Mouse (Mus musculus) left cerebral cortex, adult 6 months (tissue): ENCODE measurements around the gene Klf16. TPM values are rescaled to one million over a fixed set of nuclear protein-coding genes. Genes with fewer than 3 reads are reported as not detected.

Experiments
- long read RNA-seq, 2 experiments: library from polyadenylated mRNA; unstranded; transcript quantifications; one replicate each; pipeline ENCODE4 v2.0.0; 2019 to 2020
- polyA plus RNA-seq: library from polyadenylated mRNA; unstranded; fragments of <200 nt; fragmentation: Nextera tagmentation; gene quantifications from 2 replicates; pipeline ENCODE4 v1.2.3, GENCODE M21; 2021

Klf16 gene
- 10.4 and 18.6 TPM in 2 replicates for polyA plus RNA-seq
- long read RNA-seq, experiment 1, transcript Klf16-201 (2 exons, 2,674 nt) = major isoform, 9 of 35 reads
- long read RNA-seq, experiment 1, partial matches to known transcripts = 20 of 35 reads
- long read RNA-seq, experiment 1, other reads (novel, unspliced or antisense) = 6 of 35 reads
- long read RNA-seq, experiment 2, partial matches to known transcripts = 0 of 31 reads
- long read RNA-seq, experiment 2, other reads (novel, unspliced or antisense) = 31 of 31 reads

GRCm38 (mm10) chr10:80577195-80578130, at the start of gene Klf16:
TSS of gene Klf16 (minus strand) at chr10:80577321.

GRCm38 (mm10) chr10:80622661-80623456, 45.7 kb upstream of the Klf16 start, which contains the start of gene Csnk1g2:
TSS of gene Csnk1g2 (plus strand) at chr10:80622838.

GRCm38 (mm10) chr10:80605721-80606120, 28.6 kb upstream of the Klf16 start, which contains the start of gene Gm49322:
TSS of gene Gm49322 (plus strand) at chr10:80606021.

GRCm38 (mm10) chr10:80602698-80603325, 25.7 kb upstream of the Klf16 start, which contains the start of the genes Scamp4 and Adat3:
TSS of gene Scamp4 (plus strand) at chr10:80602872.
TSS of gene Adat3 (plus strand) at chr10:80602880.

GRCm38 (mm10) chr10:80589879-80590854, 13.0 kb upstream of the Klf16 start, which contains the start of gene Abhd17a:
TSS of gene Abhd17a (minus strand) at chr10:80590341.

GRCm38 (mm10) chr10:80561116-80561944, 15.8 kb downstream of the Klf16 start, which contains the start of gene Rexo1:
TSS of gene Rexo1 (minus strand) at chr10:80561560.

GRCm38 (mm10) chr10:80538710-80539394, 38.3 kb downstream of the Klf16 start, which contains the start of gene Atp8b3:
TSS of gene Atp8b3 (minus strand) at chr10:80539124.

Other genes starting within 250 kb of the Klf16 start
- 3.7 and 4.3 TPM in 2 replicates for gene Pcsk4, start 247.8 kb downstream of the Klf16 start, polyA plus RNA-seq
- 8.9 and 10.0 TPM in 2 replicates for gene Reep6, start 247.4 kb downstream of the Klf16 start, polyA plus RNA-seq
- 4.1 and 6.3 TPM in 2 replicates for gene Adamtsl5, start 228.9 kb downstream of the Klf16 start, polyA plus RNA-seq
- 17.5 and 30.6 TPM in 2 replicates for gene Plk5, start 220.9 kb downstream of the Klf16 start, polyA plus RNA-seq
- 2.4 and 2.6 TPM in 2 replicates for gene Mex3d, start 189.7 kb downstream of the Klf16 start, polyA plus RNA-seq
- 40.7 and 66.9 TPM in 2 replicates for gene Mbd3, start 177.8 kb downstream of the Klf16 start, polyA plus RNA-seq
- 1,219 and 1,315 TPM in 2 replicates for gene Uqcr11, start 170.5 kb downstream of the Klf16 start, polyA plus RNA-seq
- gene Tcf3, start 143.7 kb downstream of the Klf16 start, polyA plus RNA-seq = 3.9 and 15.6 TPM in 2 replicates
- not detected in 2 replicates for gene Onecut3, start 82.5 kb downstream of the Klf16 start, polyA plus RNA-seq
- 0.04 TPM in 1 of 2 replicates, not detected in the other for gene Atp8b3, start 38.2 kb downstream of the Klf16 start, polyA plus RNA-seq
- 16.6 and 17.7 TPM in 2 replicates for gene Rexo1, start 15.8 kb downstream of the Klf16 start, polyA plus RNA-seq
- 73.4 and 155 TPM in 2 replicates for gene Abhd17a, start 13.0 kb upstream of the Klf16 start, polyA plus RNA-seq
- gene Scamp4, start 25.6 kb upstream of the Klf16 start, polyA plus RNA-seq = 85.6 and 95.7 TPM in 2 replicates
- 2.4 and 2.9 TPM in 2 replicates for gene Adat3, start 25.6 kb upstream of the Klf16 start, polyA plus RNA-seq
- 0.10 and 0.25 TPM in 2 replicates for gene Gm49322, start 28.7 kb upstream of the Klf16 start, polyA plus RNA-seq
- 27.8 and 30.7 TPM in 2 replicates for gene Csnk1g2, start 45.5 kb upstream of the Klf16 start, polyA plus RNA-seq
- gene Btbd2, start 79.8 kb upstream of the Klf16 start, polyA plus RNA-seq = 23.3 and 91.7 TPM in 2 replicates
- gene Mknk2, start 100.8 kb upstream of the Klf16 start, polyA plus RNA-seq = 4.0 and 9.1 TPM in 2 replicates
- 8.4 and 9.9 TPM in 2 replicates for gene Mob3a, start 124.7 kb upstream of the Klf16 start, polyA plus RNA-seq
- gene Izumo4, start 124.9 kb upstream of the Klf16 start, polyA plus RNA-seq = 49.5 and 65.0 TPM in 2 replicates
- 44.4 and 48.6 TPM in 2 replicates for gene Ap3d1, start 164.9 kb upstream of the Klf16 start, polyA plus RNA-seq
- gene Dot1l, start 177.9 kb upstream of the Klf16 start, polyA plus RNA-seq = 1.6 and 2.7 TPM in 2 replicates
- gene Sf3a2, start 220.9 kb upstream of the Klf16 start, polyA plus RNA-seq = 5.5 and 41.9 TPM in 2 replicates
- gene Plekhj1, start 221.3 kb upstream of the Klf16 start, polyA plus RNA-seq = 92.8 and 104 TPM in 2 replicates
- 0.16 TPM in 1 of 2 replicates, not detected in the other for gene Amh, start 227.9 kb upstream of the Klf16 start, polyA plus RNA-seq
- gene Jsrp1, start 236.2 kb upstream of the Klf16 start, polyA plus RNA-seq = 13.2 and 15.5 TPM in 2 replicates
- gene Oaz1, start 249.3 kb upstream of the Klf16 start, polyA plus RNA-seq = 2,247 and 2,738 TPM in 2 replicates